Mouse (Mus musculus) midbrain, embryonic 12.5 days (tissue): Measurements from ENCODE around the gene Vmn2r95. TPM values are rescaled to one million over a fixed set of nuclear protein-coding genes. Genes with fewer than 3 reads are reported as not detected.
"Not testable (repeated sequence)": the region's sequence is repeated elsewhere in the genome, so short reads cannot be mapped to it uniquely, and the experiment has no call there.

ENCODE experiments used
- ATAC-seq: fragments of 200-750 bp; cut with Nextera tagmentation; 2 replicates; pipeline ENCODE4 v1.8.0; 2017; ENCODE audit warnings: low read depth, moderate TSS enrichment, moderate library complexity; ENCODE audit not compliant: low FRiP score
- H3K27ac ChIP-seq: fragments of 300-500 bp; sonication (generic); replicated peaks from 2 replicates; pipeline ENCODE4 v1.5.1; 2016; ENCODE audit warnings: mild to moderate bottlenecking
- H3K27me3 ChIP-seq: fragments of 300-500 bp; sonication (generic); 2 replicates; pipeline ENCODE4 v1.6.1; 2016; ENCODE audit warnings: mild to moderate bottlenecking
- H3K36me3 ChIP-seq: fragments of 300-500 bp; sonication (generic); 2 replicates; pipeline ENCODE4 v1.6.1; 2016
- H3K4me1 ChIP-seq: fragments of 300-500 bp; sonication (generic); 2 replicates; pipeline ENCODE4 v1.6.1; 2016
- H3K4me2 ChIP-seq: fragments of 300-500 bp; sonication (generic); replicated peaks from 2 replicates; pipeline ENCODE4 v1.6.1; 2016; ENCODE audit warnings: mild to moderate bottlenecking, moderate library complexity
- H3K4me3 ChIP-seq: fragments of 300-500 bp; sonication (generic); 2 replicates; pipeline ENCODE4 v1.5.1; 2016; ENCODE audit warnings: mild to moderate bottlenecking
- H3K9ac ChIP-seq: fragments of 300-500 bp; sonication (generic); replicated peaks from 2 replicates; pipeline ENCODE4 v1.6.1; 2016; ENCODE audit warnings: mild to moderate bottlenecking, moderate library complexity
- H3K9me3 ChIP-seq: fragments of 300-500 bp; sonication (generic); 2 replicates; pipeline ENCODE4 v1.6.1; 2016; ENCODE audit warnings: mild to moderate bottlenecking
- WGBS: fragments of 180-500 bp; shearing (Covaris S2); methylation state at CpG from one replicate; pipeline ENCODE4 v1.1.7; 2016; 5-methylcytosine and 5-hydroxymethylcytosine counted together
- polyA plus RNA-seq: library from polyadenylated mRNA; unstranded; fragments of >200 nt; fragmentation: Nextera tagmentation; extraction: Ambion mirVana; gene quantifications from 2 replicates; pipeline ENCODE4 v1.2.1, GENCODE M21; 2016

Vmn2r95 gene
- polyA plus RNA-seq = not detected in 2 replicates

DNA sequence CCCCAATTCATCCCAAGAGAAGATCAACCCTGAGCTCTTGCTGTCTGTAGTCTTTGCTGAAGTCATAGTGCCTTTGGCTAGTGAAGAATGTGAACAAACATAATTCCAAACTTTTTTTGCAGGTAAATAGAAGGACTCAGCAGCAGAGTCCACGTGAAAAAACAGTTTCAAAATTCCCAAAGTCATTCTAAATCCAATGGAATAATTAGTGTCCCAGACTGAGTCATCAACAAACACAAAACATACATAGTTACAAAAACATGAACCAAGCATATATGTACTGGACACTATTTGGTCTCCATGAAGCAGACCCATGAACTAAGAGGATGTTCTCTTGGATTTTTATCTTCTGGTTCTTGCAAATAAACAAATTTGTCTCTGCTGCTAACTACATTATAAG is at the start of gene Vmn2r95:
TSS of gene Vmn2r95 (plus strand) at position 301 of the 400 bp plus-strand sequence.
- 38% methylated on average over 1 of the region's 1 CpGs for WGBS
- H3K9ac ChIP-seq = no peak within 1 kb of the TSS
- ATAC-seq = no peak
- H3K36me3 ChIP-seq = no peaks in the 10 kb centered on the region
- no peak within 1 kb of the TSS for H3K27ac ChIP-seq
- 0 out of 2 replicates have a peak, but pooled peaks cover 3% of the 10 kb centered on the region for H3K9me3 ChIP-seq
- no peak within 1 kb of the TSS for H3K4me2 ChIP-seq
- H3K4me1 ChIP-seq = no peaks in the 10 kb centered on the region
- no peaks in the 10 kb centered on the region for H3K27me3 ChIP-seq
- H3K4me3 ChIP-seq = no peak within 1 kb of the TSS

DNA sequence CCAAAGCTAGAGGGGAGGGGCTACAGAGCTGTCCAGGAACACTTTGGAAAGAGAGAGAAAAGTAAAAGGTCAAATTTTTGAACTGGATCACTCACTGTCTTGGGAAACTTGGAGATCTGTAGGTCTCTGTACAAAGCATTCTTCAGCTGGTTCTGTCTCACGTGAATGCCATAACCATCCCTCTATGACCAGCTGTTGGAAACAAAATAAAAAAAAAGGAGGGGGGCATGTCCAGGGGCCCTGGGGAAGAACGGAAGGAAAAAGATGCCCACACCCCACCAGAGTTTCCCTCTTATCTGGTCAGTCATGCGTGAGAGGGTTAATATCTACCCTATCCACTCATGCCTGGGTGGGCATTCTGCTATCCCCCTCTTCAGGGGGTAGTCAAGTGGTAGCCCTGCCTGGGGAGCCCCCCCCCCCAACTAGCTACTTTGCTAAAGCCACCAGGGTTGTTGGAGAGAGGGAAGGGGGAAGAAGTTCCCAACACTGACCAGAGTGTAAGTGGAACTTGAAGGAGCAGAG is 31.8 kb downstream of the Vmn2r95 start:
- no peak overlapping the region for H3K4me2 ChIP-seq
- no peaks in the 10 kb centered on the region for H3K27me3 ChIP-seq
- WGBS = 88% methylated on average over 3 of the region's 3 CpGs
- no peaks in the 10 kb centered on the region for H3K4me1 ChIP-seq
- no peak for ATAC-seq
- H3K9me3 ChIP-seq = peaks cover 18% of the 10 kb centered on the region; the same call in 1 of the 2 replicates
- no peak overlapping the region for H3K27ac ChIP-seq
- no peaks in the 10 kb centered on the region for H3K36me3 ChIP-seq
- no peak overlapping the region for H3K9ac ChIP-seq
- no peak overlapping the region for H3K4me3 ChIP-seq

DNA sequence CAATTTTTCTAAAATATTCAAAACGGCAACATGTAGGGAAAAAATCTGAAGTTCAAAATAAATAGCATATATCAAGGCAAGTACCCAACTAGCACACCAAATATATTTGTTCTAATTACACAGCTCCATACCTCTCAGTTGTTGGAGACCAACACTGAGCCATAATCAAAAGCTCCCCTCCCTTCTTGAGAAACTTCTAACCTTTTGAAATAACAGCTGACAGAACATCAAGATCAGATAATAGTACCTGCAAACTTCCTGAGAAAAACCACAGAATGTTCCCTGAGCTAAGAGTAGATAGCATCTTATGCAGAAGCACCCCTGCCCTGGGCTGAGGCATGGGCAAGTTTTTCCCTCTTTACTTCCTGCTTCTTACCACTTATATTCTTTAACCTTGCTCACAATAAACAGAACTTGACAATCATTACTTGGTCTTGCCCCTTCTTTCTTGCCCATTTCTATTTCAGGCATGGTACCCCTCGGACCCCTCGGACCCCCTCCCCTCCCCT is 34.3 kb downstream of the Vmn2r95 start:
- not testable (repeated sequence) for H3K27me3 ChIP-seq, H3K36me3 ChIP-seq, H3K4me1 ChIP-seq, ATAC-seq, H3K4me3 ChIP-seq, H3K4me2 ChIP-seq, H3K27ac ChIP-seq, H3K9ac ChIP-seq
- 92% methylated on average over 3 of the region's 3 CpGs for WGBS
- peaks cover 27% of the 10 kb centered on the region; the same call in 1 of the 2 replicates for H3K9me3 ChIP-seq

DNA sequence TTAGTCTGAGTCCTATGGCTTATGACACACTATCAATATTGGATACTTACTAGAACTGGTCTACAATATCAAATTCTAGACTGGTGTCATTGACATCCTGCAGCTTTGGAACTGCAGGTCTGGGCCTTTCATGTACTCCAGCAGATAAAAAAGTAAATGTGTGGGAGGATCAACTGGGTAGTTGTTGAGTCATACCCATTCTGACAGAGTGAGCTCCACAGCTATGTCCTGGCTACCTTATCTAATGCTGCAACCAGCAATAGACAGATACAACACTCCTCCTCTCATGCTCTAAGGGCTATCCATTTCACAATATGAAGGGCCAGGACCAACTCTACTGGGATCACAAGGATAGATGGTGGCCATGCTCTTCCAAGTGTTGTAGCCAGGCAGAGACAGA is 38.8 kb downstream of the Vmn2r95 start:
- Histone ChIP-seq H3K27me3 (no peaks in the 10 kb centered on the region), H3K4me1 (no peaks in the 10 kb centered on the region), H3K4me3 (no peak overlapping the region), H3K4me2 (no peak overlapping the region), H3K27ac (no peak overlapping the region), H3K9ac (no peak overlapping the region), H3K36me3 (no peaks in the 10 kb centered on the region), H3K9me3 (peaks cover 24% of the 10 kb centered on the region; the same call in 1 of the 2 replicates)
- no peak for ATAC-seq

GRCm38 (mm10) chr17:18479885-18480284 is 56.0 kb downstream of the Vmn2r95 start:
- H3K9ac ChIP-seq = no peak overlapping the region
- no peak overlapping the region for H3K27ac ChIP-seq
- no peak for ATAC-seq
- H3K27me3 ChIP-seq = no peaks in the 10 kb centered on the region
- no peaks in the 10 kb centered on the region for H3K36me3 ChIP-seq
- H3K4me2 ChIP-seq = no peak overlapping the region
- H3K9me3 ChIP-seq = peaks cover 23% of the 10 kb centered on the region; the same call in 1 of the 2 replicates
- H3K4me1 ChIP-seq = no peaks in the 10 kb centered on the region
- H3K4me3 ChIP-seq = no peak overlapping the region
- 69% methylated on average over 1 of the region's 1 CpGs for WGBS

Other genes with a start within 250 kb of the Vmn2r95 start
- gene Vmn2r94, start 146.3 kb upstream of the Vmn2r95 start, polyA plus RNA-seq = not detected in 2 replicates
- not detected in 2 replicates for gene Vmn2r93, start 126.0 kb upstream of the Vmn2r95 start, polyA plus RNA-seq
- gene Vmn2r96, start 149.1 kb downstream of the Vmn2r95 start, polyA plus RNA-seq = not detected in 2 replicates